Mouse (Mus musculus): Measurements from ENCODE around the gene Exoc7. TPM values are rescaled to one million over a fixed set of nuclear protein-coding genes. Genes with fewer than 3 reads are reported as not detected.
A peak's percentile ranks its signal among the peaks of the same experiment; 100 is the strongest.
"Not testable (repeated sequence)": the region's sequence is repeated elsewhere in the genome, so short reads cannot be mapped to it uniquely, and the experiment has no call there.

The Exoc7 gene
- polyA plus RNA-seq, 1 experiment from 2014 or later: 51.1 TPM

DNA sequence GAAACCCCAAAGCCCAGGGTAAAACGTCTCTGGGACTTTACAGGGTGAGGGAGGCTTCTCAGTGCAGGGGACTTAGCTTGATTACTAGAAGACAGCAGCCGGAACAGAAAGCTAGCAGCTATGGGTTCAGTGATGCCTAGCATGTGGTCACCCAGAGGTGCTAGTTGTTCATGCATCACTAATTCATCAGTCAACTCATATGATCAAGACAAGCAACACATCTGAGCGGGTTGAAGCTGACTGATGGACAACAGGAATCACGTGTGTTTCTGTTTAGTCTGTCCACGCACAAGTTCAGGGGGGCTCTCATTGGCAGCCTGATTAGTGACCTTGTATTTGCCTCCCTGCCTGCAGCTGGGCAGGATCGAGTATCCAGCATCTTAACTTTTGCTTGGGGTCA is 23.1 kb downstream of the Exoc7 start:
- no peak overlapping the region for H3K4me2 ChIP-seq (ENCODE audit: low read length)
- H3K27ac ChIP-seq (replicated peaks in 1 of 2; ENCODE audit: control insufficient read depth in 1 of 2, insufficient read depth in 1 of 2, low read depth in 2 of 2, low read length in 2 of 2): no peak overlapping the region
- no peak overlapping the region for H3K4me3 ChIP-seq (ENCODE audit: control insufficient read depth in 1 of 2, insufficient read depth in 1 of 2, low read depth in 1 of 2, low read length in 2 of 2)
- H3K27me3 ChIP-seq (ENCODE audit: control insufficient read depth, insufficient read depth, low read length): peaks cover 64% of the 10 kb centered on the region
- H3K9ac ChIP-seq (ENCODE audit: low read length): no peak overlapping the region
- 58% methylated on average over 6 of the region's 6 CpGs for WGBS
- H3K9me3 ChIP-seq (ENCODE audit: control insufficient read depth, low read length): 0 out of 2 replicates have a peak, but pooled peaks cover 3% of the 10 kb centered on the region
- peaks cover 17% of the 10 kb centered on the region for H3K36me3 ChIP-seq (ENCODE audit: control insufficient read depth, insufficient read depth, low read length)
- peaks cover 5 to 8% of the 10 kb centered on the region in 2 experiments for H3K4me1 ChIP-seq (ENCODE audit: control insufficient read depth in 2 of 2, insufficient read depth in 2 of 2, low read length in 2 of 2)
- no peak for ATAC-seq (ENCODE audit: insufficient number of reproducible peaks, insufficient read depth, low FRiP score, low read depth)

DNA sequence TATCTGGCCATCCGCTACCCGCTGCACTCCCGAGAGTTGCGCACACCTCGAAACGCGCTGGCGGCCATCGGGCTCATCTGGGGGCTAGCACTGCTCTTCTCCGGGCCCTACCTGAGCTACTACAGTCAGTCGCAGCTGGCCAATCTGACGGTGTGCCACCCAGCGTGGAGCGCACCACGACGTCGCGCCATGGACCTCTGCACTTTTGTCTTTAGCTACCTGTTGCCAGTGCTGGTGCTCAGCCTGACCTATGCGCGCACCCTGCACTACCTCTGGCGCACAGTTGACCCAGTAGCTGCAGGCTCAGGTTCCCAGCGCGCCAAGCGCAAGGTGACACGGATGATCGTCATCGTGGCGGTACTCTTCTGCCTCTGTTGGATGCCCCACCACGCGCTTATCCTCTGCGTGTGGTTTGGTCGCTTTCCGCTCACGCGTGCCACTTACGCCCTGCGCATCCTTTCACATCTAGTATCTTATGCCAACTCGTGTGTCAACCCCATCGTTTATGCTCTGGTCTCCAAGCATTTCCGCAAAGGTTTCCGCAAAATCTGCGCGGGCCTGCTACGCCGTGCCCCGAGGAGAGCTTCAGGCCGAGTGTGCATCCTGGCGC is 24.0 kb downstream of the Exoc7 start:
- Histone ChIP-seq H3K27me3 (ENCODE audit: control insufficient read depth, insufficient read depth, low read length) (peaks cover 64% of the 10 kb centered on the region), H3K4me3 (ENCODE audit: control insufficient read depth in 1 of 2, insufficient read depth in 1 of 2, low read depth in 1 of 2, low read length in 2 of 2) (no peak overlapping the region), H3K4me2 (ENCODE audit: low read length) (no peak overlapping the region), H3K9me3 (ENCODE audit: control insufficient read depth, low read length) (0 out of 2 replicates have a peak, but pooled peaks cover 3% of the 10 kb centered on the region), H3K9ac (ENCODE audit: low read length) (no peak overlapping the region), H3K4me1 (ENCODE audit: control insufficient read depth in 2 of 2, insufficient read depth in 2 of 2, low read length in 2 of 2) (peaks cover 5 to 8% of the 10 kb centered on the region in 2 experiments), H3K27ac (replicated peaks in 1 of 2; ENCODE audit: control insufficient read depth in 1 of 2, insufficient read depth in 1 of 2, low read depth in 2 of 2, low read length in 2 of 2) (no peak overlapping the region), H3K36me3 (ENCODE audit: control insufficient read depth, insufficient read depth, low read length) (peaks cover 8% of the 10 kb centered on the region)
- WGBS: 9% methylated on average over 48 of the region's 48 CpGs
- no peak; the same call in 1 of the 2 replicates for ATAC-seq (ENCODE audit: insufficient number of reproducible peaks, insufficient read depth, low FRiP score, low read depth)

DNA sequence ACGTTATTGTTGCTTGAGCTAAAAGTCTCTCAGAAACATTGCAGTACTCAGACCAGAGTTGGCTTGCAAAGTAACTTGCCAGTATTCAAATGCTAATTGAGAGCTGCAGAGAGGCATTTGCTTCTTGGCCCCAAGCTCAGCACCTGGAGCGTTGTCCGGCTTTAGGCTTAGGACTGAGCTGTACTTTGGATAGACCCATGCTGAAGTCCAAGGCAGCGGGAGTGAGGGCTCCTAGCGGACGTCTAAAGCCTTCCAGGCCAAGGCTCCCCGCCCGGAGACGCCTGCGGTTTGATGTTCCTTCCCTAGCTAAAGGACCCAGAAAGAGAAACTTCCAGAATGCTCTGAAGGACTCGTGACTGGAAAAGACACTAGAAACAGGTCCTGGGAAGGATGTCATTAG is 24.9 kb downstream of the Exoc7 start:
- no peak overlapping the region for H3K27ac ChIP-seq (replicated peaks in 1 of 2; ENCODE audit: control insufficient read depth in 1 of 2, insufficient read depth in 1 of 2, low read depth in 2 of 2, low read length in 2 of 2)
- H3K9me3 ChIP-seq (ENCODE audit: control insufficient read depth, low read length): 0 out of 2 replicates have a peak, but pooled peaks cover 3% of the 10 kb centered on the region
- peak overlapping the region; percentile 67 for H3K4me2 ChIP-seq (ENCODE audit: low read length)
- no peak overlapping the region for H3K4me3 ChIP-seq (ENCODE audit: control insufficient read depth in 1 of 2, insufficient read depth in 1 of 2, low read depth in 1 of 2, low read length in 2 of 2)
- ATAC-seq (ENCODE audit: insufficient number of reproducible peaks, insufficient read depth, low FRiP score, low read depth): no peak
- no peaks in the 10 kb centered on the region for H3K36me3 ChIP-seq (ENCODE audit: control insufficient read depth, insufficient read depth, low read length)
- H3K4me1 ChIP-seq (ENCODE audit: control insufficient read depth in 2 of 2, insufficient read depth in 2 of 2, low read length in 2 of 2): peaks cover 5 to 8% of the 10 kb centered on the region in 2 experiments
- H3K27me3 ChIP-seq (ENCODE audit: control insufficient read depth, insufficient read depth, low read length): peaks cover 64% of the 10 kb centered on the region
- H3K9ac ChIP-seq (ENCODE audit: low read length): no peak overlapping the region
- WGBS: 2% methylated on average over 11 of the region's 11 CpGs

DNA sequence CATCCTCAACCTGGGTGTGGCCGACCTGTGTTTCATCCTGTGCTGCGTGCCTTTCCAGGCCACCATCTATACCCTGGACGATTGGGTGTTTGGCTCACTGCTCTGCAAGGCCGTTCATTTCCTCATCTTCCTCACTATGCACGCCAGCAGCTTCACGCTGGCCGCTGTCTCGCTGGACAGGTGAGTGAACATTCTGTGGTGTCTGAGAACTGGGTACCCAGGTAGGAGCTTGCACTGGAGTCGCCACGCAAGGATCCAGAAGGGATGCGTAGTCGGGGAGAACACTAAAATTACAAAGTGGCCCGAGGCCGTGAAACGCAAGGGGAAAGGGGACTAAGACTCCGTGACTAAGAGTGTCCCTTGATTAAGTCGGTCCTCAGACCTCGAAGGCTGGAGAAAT is 25.4 kb downstream of the Exoc7 start:
- no peaks in the 10 kb centered on the region for H3K36me3 ChIP-seq (ENCODE audit: control insufficient read depth, insufficient read depth, low read length)
- H3K9ac ChIP-seq (ENCODE audit: low read length): peak overlapping the region; percentile 49; the same call in 1 of the 2 replicates
- H3K27me3 ChIP-seq (ENCODE audit: control insufficient read depth, insufficient read depth, low read length): peaks cover 64% of the 10 kb centered on the region
- H3K9me3 ChIP-seq (ENCODE audit: control insufficient read depth, low read length): 0 out of 2 replicates have a peak, but pooled peaks cover 3% of the 10 kb centered on the region
- WGBS: 2% methylated on average over 18 of the region's 18 CpGs
- H3K4me2 ChIP-seq (ENCODE audit: low read length): peak overlapping the region; percentile 67
- no peak for ATAC-seq (ENCODE audit: insufficient number of reproducible peaks, insufficient read depth, low FRiP score, low read depth)
- no peak overlapping the region for H3K27ac ChIP-seq (replicated peaks in 1 of 2; ENCODE audit: control insufficient read depth in 1 of 2, insufficient read depth in 1 of 2, low read depth in 2 of 2, low read length in 2 of 2)
- H3K4me3 ChIP-seq (ENCODE audit: control insufficient read depth in 1 of 2, insufficient read depth in 1 of 2, low read depth in 1 of 2, low read length in 2 of 2): peak overlapping the region; percentile 29 to 34
- peaks cover 5 to 8% of the 10 kb centered on the region in 2 experiments for H3K4me1 ChIP-seq (ENCODE audit: control insufficient read depth in 2 of 2, insufficient read depth in 2 of 2, low read length in 2 of 2)

DNA sequence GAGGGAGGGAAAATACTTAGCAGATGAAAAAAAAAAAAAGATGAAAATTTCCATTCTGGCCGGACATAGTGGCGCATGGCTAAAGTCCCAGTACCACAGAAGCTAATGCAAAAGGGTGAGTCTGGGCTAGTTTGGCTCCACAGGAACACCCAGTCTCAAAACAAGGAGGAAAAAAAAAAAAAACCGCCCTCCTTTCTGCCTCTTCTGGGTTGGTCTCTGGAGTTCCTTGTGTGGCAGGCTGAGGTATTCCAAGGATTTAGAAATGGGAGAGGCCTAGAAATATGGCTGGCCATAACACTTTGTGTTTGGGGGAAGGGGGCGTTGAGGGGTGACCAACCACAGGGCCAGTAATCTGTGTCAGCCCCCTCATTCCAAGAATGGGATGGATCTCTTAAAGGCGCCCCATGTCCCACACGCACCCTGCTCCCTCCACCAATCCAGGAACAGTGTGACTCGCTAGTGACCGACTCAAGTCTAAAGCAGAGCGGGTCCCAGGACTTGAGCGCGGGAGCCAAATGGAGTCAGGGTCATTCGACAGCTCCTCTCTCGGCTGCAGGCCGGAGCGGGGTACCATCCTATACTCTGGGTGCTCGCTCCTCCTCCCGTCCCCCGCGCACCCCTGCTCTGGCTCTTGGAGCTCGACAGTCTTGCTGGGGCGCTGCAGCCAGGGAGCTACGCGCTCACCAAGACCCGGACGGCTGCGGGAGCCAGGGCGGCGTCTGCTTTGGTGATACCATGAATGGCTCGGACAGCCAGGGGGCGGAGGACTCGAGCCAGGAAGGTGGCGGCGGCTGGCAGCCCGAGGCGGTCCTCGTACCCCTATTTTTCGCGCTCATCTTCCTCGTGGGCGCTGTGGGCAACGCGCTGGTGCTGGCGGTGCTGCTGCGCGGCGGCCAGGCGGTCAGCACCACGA is 26.0 kb downstream of the Exoc7 start, which contains the start of gene Galr2:
Gene Galr2, plus strand, starts transcription at position 189 of the 913 bp plus-strand sequence.
- peaks cover 63% of the 10 kb centered on the region for H3K27me3 ChIP-seq (ENCODE audit: control insufficient read depth, insufficient read depth, low read length)
- H3K9ac ChIP-seq (ENCODE audit: low read length): peak within 1 kb of the TSS; percentile 49; the same call in 1 of the 2 replicates
- H3K27ac ChIP-seq (replicated peaks in 1 of 2; ENCODE audit: control insufficient read depth in 1 of 2, insufficient read depth in 1 of 2, low read depth in 2 of 2, low read length in 2 of 2): no peak within 1 kb of the TSS
- 5% methylated on average over 48 of the region's 48 CpGs for WGBS
- H3K4me1 ChIP-seq (ENCODE audit: control insufficient read depth in 2 of 2, insufficient read depth in 2 of 2, low read length in 2 of 2): peaks cover 5 to 8% of the 10 kb centered on the region in 2 experiments
- no peaks in the 10 kb centered on the region for H3K36me3 ChIP-seq (ENCODE audit: control insufficient read depth, insufficient read depth, low read length)
- ATAC-seq (ENCODE audit: insufficient number of reproducible peaks, insufficient read depth, low FRiP score, low read depth): no peak
- H3K9me3 ChIP-seq (ENCODE audit: control insufficient read depth, low read length): 0 out of 2 replicates have a peak, but pooled peaks cover 3% of the 10 kb centered on the region
- peak within 1 kb of the TSS; percentile 67 for H3K4me2 ChIP-seq (ENCODE audit: low read length)
- peak within 1 kb of the TSS; percentile 29 to 34 for H3K4me3 ChIP-seq (ENCODE audit: control insufficient read depth in 1 of 2, insufficient read depth in 1 of 2, low read depth in 1 of 2, low read length in 2 of 2)

DNA sequence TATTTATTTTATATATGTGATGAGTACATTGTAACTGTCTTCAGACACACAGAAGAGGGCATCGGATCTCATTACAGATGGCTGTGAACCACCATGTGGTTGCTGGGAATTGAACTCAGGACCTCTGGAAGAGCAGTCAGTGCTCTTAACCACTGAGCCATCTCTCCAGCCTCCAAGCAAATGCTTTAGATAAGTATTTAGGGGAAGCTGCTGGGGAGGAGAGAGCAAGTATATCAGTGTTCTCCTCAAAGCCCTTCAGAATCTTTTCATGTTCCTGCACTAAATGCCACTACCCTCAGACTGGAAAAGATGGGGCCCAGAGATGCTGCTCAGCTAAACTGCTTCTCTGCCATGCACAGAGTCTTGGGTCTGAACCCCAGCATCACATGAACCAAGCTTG is 29.8 kb downstream of the Exoc7 start:
- not testable (repeated sequence) for H3K27ac ChIP-seq (replicated peaks in 1 of 2; ENCODE audit: control insufficient read depth in 1 of 2, insufficient read depth in 1 of 2, low read depth in 2 of 2, low read length in 2 of 2); H3K9me3 ChIP-seq (ENCODE audit: control insufficient read depth, low read length); H3K36me3 ChIP-seq (ENCODE audit: control insufficient read depth, insufficient read depth, low read length); H3K4me2 ChIP-seq (ENCODE audit: low read length); ATAC-seq (ENCODE audit: insufficient number of reproducible peaks, insufficient read depth, low FRiP score, low read depth); H3K4me3 ChIP-seq (ENCODE audit: control insufficient read depth in 1 of 2, insufficient read depth in 1 of 2, low read depth in 1 of 2, low read length in 2 of 2); H3K9ac ChIP-seq (ENCODE audit: low read length)
- H3K27me3 ChIP-seq (ENCODE audit: control insufficient read depth, insufficient read depth, low read length): peaks cover 26% of the 10 kb centered on the region
- peaks cover 12 to 17% of the 10 kb centered on the region in 2 experiments for H3K4me1 ChIP-seq (ENCODE audit: control insufficient read depth in 2 of 2, insufficient read depth in 2 of 2, low read length in 2 of 2)
- 93% methylated on average over 1 of the region's 1 CpGs for WGBS

DNA sequence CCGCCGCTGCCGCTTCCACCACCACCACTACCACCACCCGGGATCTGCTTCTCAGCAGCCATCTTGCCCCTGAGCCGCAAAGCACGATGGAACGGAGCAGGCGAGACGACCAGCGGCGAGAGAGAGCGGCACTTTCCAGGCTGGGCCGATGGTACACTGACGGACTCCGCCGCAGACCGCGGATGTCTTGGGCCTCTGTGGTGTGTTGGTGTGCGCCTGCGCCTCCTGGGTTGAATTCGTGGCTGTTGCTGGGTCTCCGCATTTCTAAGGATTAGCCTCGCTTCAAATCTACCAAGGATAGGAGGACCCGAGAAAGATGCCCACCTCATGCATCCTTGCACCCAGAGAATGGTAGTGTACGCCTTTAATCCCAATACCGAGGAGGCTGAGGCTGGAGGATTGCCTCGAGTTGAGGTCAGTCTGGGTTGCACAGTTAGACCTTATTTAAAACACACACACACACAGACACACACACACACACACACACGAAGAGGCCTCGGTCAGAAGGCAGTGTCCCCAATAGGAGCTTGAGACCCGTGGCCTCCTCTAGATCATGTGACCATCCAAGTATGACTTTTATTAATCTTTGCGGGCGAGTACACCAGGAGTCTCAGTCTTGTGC is 32.9 kb downstream of the Exoc7 start, which contains the start of gene Srp68:
Gene Srp68, minus strand, starts transcription at position 173 of the 622 bp plus-strand sequence.
- peak within 1 kb of the TSS; percentile 78 to 86 for H3K27ac ChIP-seq (replicated peaks in 1 of 2; ENCODE audit: control insufficient read depth in 1 of 2, insufficient read depth in 1 of 2, low read depth in 2 of 2, low read length in 2 of 2)
- H3K4me3 ChIP-seq (ENCODE audit: control insufficient read depth in 1 of 2, insufficient read depth in 1 of 2, low read depth in 1 of 2, low read length in 2 of 2): peak within 1 kb of the TSS; percentile 79 to 91
- H3K9ac ChIP-seq (ENCODE audit: low read length): peak within 1 kb of the TSS; percentile 92
- no peaks in the 10 kb centered on the region for H3K27me3 ChIP-seq (ENCODE audit: control insufficient read depth, insufficient read depth, low read length)
- peak within 1 kb of the TSS; percentile 76 for H3K4me2 ChIP-seq (ENCODE audit: low read length)
- ATAC-seq (ENCODE audit: insufficient number of reproducible peaks, insufficient read depth, low FRiP score, low read depth): peak; percentile 95
- H3K36me3 ChIP-seq (ENCODE audit: control insufficient read depth, insufficient read depth, low read length): peaks cover 32% of the 10 kb centered on the region
- peaks cover 7 to 12% of the 10 kb centered on the region in 2 experiments for H3K4me1 ChIP-seq (ENCODE audit: control insufficient read depth in 2 of 2, insufficient read depth in 2 of 2, low read length in 2 of 2)
- no peaks in the 10 kb centered on the region for H3K9me3 ChIP-seq (ENCODE audit: control insufficient read depth, low read length)
- WGBS: 3% methylated on average over 32 of the region's 32 CpGs

All from heart, embryonic 14.5 days (tissue).